Mouse (Mus musculus) adrenal gland (tissue): ENCODE measurements around the gene Zfp706.
"Not testable (repeated sequence)": the region's sequence is repeated elsewhere in the genome, so short reads cannot be mapped to it uniquely, and the experiment has no call there.

ENCODE experiments used
- intact Hi-C: fragments of 180-260 bp; cut with DNase I; formaldehyde crosslinking; loops from one replicate; pipeline ENCODE4 v1.15.1; 2025

Gene Zfp706

GRCm38 (mm10) chr15:37011897-37012296 lies 4.3 kb upstream of the Zfp706 start:
- intact Hi-C loops = loop anchor here (10.0 kb wide), 1 partner anchor 397 kb away; no protein-coding TSS in a partner anchor

GRCm38 (mm10) chr15:37011316-37011715 lies 3.7 kb upstream of the Zfp706 start:
- intact Hi-C loops = loop anchor here (10.0 kb wide), 1 partner anchor 397 kb away; no protein-coding TSS in a partner anchor

- intact Hi-C loops = loop anchor here (5.0 kb wide), 1 partner anchor 291 kb away; no protein-coding TSS in a partner anchor
Observed at GRCm38 (mm10) chr15:37008546-37008945, 973 bp upstream of the Zfp706 start.

- intact Hi-C loops = loop anchor here (5.0 kb wide), 1 partner anchor 291 kb away; no protein-coding TSS in a partner anchor
Observed at GRCm38 (mm10) chr15:37007959-37008419, 416 bp upstream of the Zfp706 start.

- intact Hi-C loops = loop anchor here (5.0 kb wide), 1 partner anchor 289 kb away; no protein-coding TSS in a partner anchor
Observed at GRCm38 (mm10) chr15:37006475-37007164, 953 bp downstream of the Zfp706 start.

GRCm38 (mm10) chr15:37005793-37006474 lies 1.6 kb downstream of the Zfp706 start:
- intact Hi-C loops = loop anchor here (2.0 to 5.0 kb wide), 2 partner anchors 217 to 289 kb away; no protein-coding TSS in a partner anchor

- intact Hi-C loops = loop anchor here (2.0 to 5.0 kb wide), 2 partner anchors 216 to 288 kb away; no protein-coding TSS in a partner anchor
Observed at GRCm38 (mm10) chr15:37004858-37005257, 2.7 kb downstream of the Zfp706 start.

GRCm38 (mm10) chr15:37002276-37002675 lies 5.3 kb downstream of the Zfp706 start:
- intact Hi-C loops = no loop called here

- intact Hi-C loops = not testable (repeated sequence)
Observed at GRCm38 (mm10) chr15:36999602-37000001, 8.0 kb downstream of the Zfp706 start.

- intact Hi-C loops = no loop called here
Observed at GRCm38 (mm10) chr15:36995166-36995565, 12.4 kb downstream of the Zfp706 start.

GRCm38 (mm10) chr15:36994665-36995064 lies 12.9 kb downstream of the Zfp706 start:
- intact Hi-C loops = no loop called here

GRCm38 (mm10) chr15:36993435-36994178 lies 14.0 kb downstream of the Zfp706 start:
- intact Hi-C loops = no loop called here

- intact Hi-C loops = no loop called here
Observed at GRCm38 (mm10) chr15:36991353-36991752, 16.2 kb downstream of the Zfp706 start.

- intact Hi-C loops = no loop called here
Observed at GRCm38 (mm10) chr15:36989922-36990321, 17.7 kb downstream of the Zfp706 start.

- intact Hi-C loops = no loop called here
Observed at GRCm38 (mm10) chr15:36988718-36989115, 18.9 kb downstream of the Zfp706 start.

GRCm38 (mm10) chr15:36987976-36988717 lies 19.4 kb downstream of the Zfp706 start:
- intact Hi-C loops = no loop called here

GRCm38 (mm10) chr15:36987211-36987877 lies 20.2 kb downstream of the Zfp706 start:
- intact Hi-C loops = no loop called here

GRCm38 (mm10) chr15:36985567-36985925 lies 22.0 kb downstream of the Zfp706 start:
- intact Hi-C loops = no loop called here

GRCm38 (mm10) chr15:36984921-36985566 lies 22.5 kb downstream of the Zfp706 start:
- intact Hi-C loops = no loop called here

GRCm38 (mm10) chr15:36983455-36983854 lies 24.1 kb downstream of the Zfp706 start:
- intact Hi-C loops = no loop called here
